8 mouse cellular contexts compared by ENCODE assay signal in the genomic region with DNA sequence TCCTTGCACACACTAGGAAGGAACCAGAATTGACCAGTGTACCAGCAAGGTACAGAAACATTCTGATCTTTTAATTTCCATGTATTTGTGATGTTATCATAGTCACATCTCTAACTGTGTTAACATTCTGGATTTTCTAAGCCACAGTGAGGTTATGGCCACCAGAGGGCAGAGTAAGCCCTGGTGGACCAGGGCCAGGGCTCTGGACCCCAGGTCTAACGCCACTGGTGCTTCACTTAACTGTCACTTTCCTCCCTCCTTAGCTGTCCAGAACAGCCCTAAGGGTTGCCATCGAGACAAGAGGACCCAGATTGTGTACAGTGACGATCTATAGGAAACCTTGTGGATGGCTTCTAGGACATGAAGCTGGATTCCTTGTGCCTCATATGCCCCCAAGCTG. TPM values are rescaled to one million over a fixed set of nuclear protein-coding genes. Genes with fewer than 3 reads are reported as not detected.
DNase-seq lines count a peak whose midpoint lies in the region; ATAC-seq and TF ChIP-seq lines count a peak whose summit lies in the region.

No protein-coding gene starts in this region.

- no peak overlapping the region for H3K4me3 ChIP-seq in left cerebral cortex, adult 2 months
- no peak overlapping the region for H3K4me3 ChIP-seq in G1E (ENCODE audit: low read depth, low read length)
- H3K4me3 ChIP-seq in liver, embryonic 13.5 days (replicated peaks) = no peak overlapping the region

- no peaks in the 10 kb centered on the region for H3K9me3 ChIP-seq in G1E (replicated peaks)
- H3K9me3 ChIP-seq in liver, embryonic 13.5 days (replicated peaks) = no peaks in the 10 kb centered on the region

- no peak for ATAC-seq in G1E (ENCODE audit: extremely low read depth, insufficient number of reproducible peaks, low FRiP score, poor library complexity, severe bottlenecking)
- ATAC-seq in liver, embryonic 13.5 days (ENCODE audit: low read depth) = 0 out of 2 replicates have a peak, but pooled peaks have one; percentile 21
- ATAC-seq in activated CD4-positive, CD25-positive, alpha-beta regulatory T cell, adult 4 months = no peak

- H3K27me3 ChIP-seq in G1E (ENCODE audit: insufficient read depth, low read length) = peaks cover 7% of the 10 kb centered on the region
- H3K27me3 ChIP-seq in liver, embryonic 13.5 days = no peaks in the 10 kb centered on the region

- no peak overlapping the region for H3K27ac ChIP-seq in left cerebral cortex, adult 2 months
- no peak overlapping the region; the same call in 1 of the 2 replicates for H3K27ac ChIP-seq in liver, embryonic 13.5 days

- intact Hi-C loops in left cerebral cortex, adult 2 months (cut with DNase I) = loop anchor here (2.0 to 5.0 kb wide), 2 partner anchors 37 to 126 kb away; a partner anchor contains a TSS
- intact Hi-C loops in left cerebral cortex, postnatal 36 days (cut with DNase I) = loop anchor here (5.0 kb wide), 1 partner anchor 56 kb away; a partner anchor contains a TSS
- intact Hi-C loops in heart, postnatal 14 days (cut with DNase I) = loop anchor here (1.0 to 10.0 kb wide), 2 partner anchors 56 to 89 kb away; no protein-coding TSS in a partner anchor

- H3K4me2 ChIP-seq in liver, embryonic 13.5 days = no peak overlapping the region

- peak; percentile 84 for TF ChIP-seq CTCF in left cerebral cortex, adult 2 months (IDR thresholded peaks at IDR 0.05)
- peak; percentile 60; the same call in 1 of the 2 replicates for TF ChIP-seq CTCF in G1E (IDR thresholded peaks at IDR 0.05; ENCODE audit: low read depth, low read length)

- peaks cover 73% of the 10 kb centered on the region for H3K36me3 ChIP-seq in G1E (replicated peaks)
- peaks cover 65% of the 10 kb centered on the region for H3K36me3 ChIP-seq in liver, embryonic 13.5 days

- 51% methylated on average over 3 of the region's 3 CpGs for WGBS in liver, embryonic 13.5 days (ENCODE audit: insufficient replicate concordance)

- no peak for DNase-seq in left cerebral cortex, adult 2 months (ENCODE audit: extremely low spot score in 1 of 2, low spot score in 2 of 2)
- DNase-seq in left cerebral cortex, postnatal 36 days (ENCODE audit: low spot score in 2 of 2) = no peak
- no peak for DNase-seq in G1E (ENCODE audit: low spot score)
- peak; percentile 61 to 71 for DNase-seq in adrenal gland, postnatal 36 days
- peak; percentile 61 to 77 for DNase-seq in heart, postnatal 14 days
- no peak for DNase-seq in liver, embryonic 13.5 days
- DNase-seq in retina, postnatal 7 days (ENCODE audit: low read depth, low spot score) = peak; percentile 28

- H3K9ac ChIP-seq in liver, embryonic 13.5 days = no peak overlapping the region

- peaks cover 39% of the 10 kb centered on the region for H3K4me1 ChIP-seq in G1E (ENCODE audit: insufficient read depth, low read depth, low read length)
- peaks cover 61% of the 10 kb centered on the region for H3K4me1 ChIP-seq in liver, embryonic 13.5 days (replicated peaks)

RNA-seq across cellular contexts. Expression of a gene that starts 5.6 kb away (rescaled TPM):
- total RNA-seq in left cerebral cortex, adult 2 months (2021) = 10 to 100 TPM; 35.3 to 40.3 TPM
- 10 to 100 TPM; 35.5 to 36.6 TPM for total RNA-seq in left cerebral cortex, postnatal 36 days (2021)
- total RNA-seq in G1E (2014; fragmentation: Nextera tagmentation) (66.0 and 86.9 TPM in 2 replicates), G1E (2017) (36.9 and 40.4 TPM in 2 replicates)
- polyA plus RNA-seq in G1E (2012) = 278 and 284 TPM in 2 replicates
- 10 to 100 TPM; 52.6 to 53.4 TPM for total RNA-seq in adrenal gland, postnatal 36 days (2021)
- 10 to 100 TPM; 13.1 to 15.5 TPM for total RNA-seq in heart, postnatal 14 days (2021)
- polyA plus RNA-seq in liver, embryonic 13.5 days (2015; fragmentation: Nextera tagmentation; extraction: Ambion mirVana) = 60.1 and 65.1 TPM in 2 replicates
- 10 to 100 TPM; 45.4 to 53.4 TPM for polyA plus RNA-seq in activated CD4-positive, CD25-positive, alpha-beta regulatory T cell, adult 4 months (2017; shearing (Covaris generic))

RNA-seq across cellular contexts. Expression of a gene that starts 5.8 kb away (rescaled TPM):
- total RNA-seq in left cerebral cortex, adult 2 months (2021) = 10 to 100 TPM; 70.1 to 70.4 TPM
- total RNA-seq in left cerebral cortex, postnatal 36 days (2021) = 10 to 100 TPM; 58.5 to 72.2 TPM
- total RNA-seq in G1E (2014; fragmentation: Nextera tagmentation) = 25.8 and 37.9 TPM in 2 replicates
- 43.6 and 45.3 TPM in 2 replicates for total RNA-seq in G1E (2017)
- polyA plus RNA-seq in G1E (2012) = 48.8 and 54.7 TPM in 2 replicates
- 10 to 100 TPM; 59.5 to 59.9 TPM for total RNA-seq in adrenal gland, postnatal 36 days (2021)
- total RNA-seq in heart, postnatal 14 days (2021) = 10 to 100 TPM; 25.0 to 25.4 TPM
- polyA plus RNA-seq in liver, embryonic 13.5 days (2015; fragmentation: Nextera tagmentation; extraction: Ambion mirVana) = 24.0 and 26.1 TPM in 2 replicates
- 10 to 100 TPM; 26.0 to 38.5 TPM for polyA plus RNA-seq in activated CD4-positive, CD25-positive, alpha-beta regulatory T cell, adult 4 months (2017; shearing (Covaris generic))

RNA-seq across cellular contexts. Expression of a gene that starts 6.5 kb away (rescaled TPM):
- under 1 TPM in 1 of 2 experiments, not detected in 1; 0.14 TPM for total RNA-seq in left cerebral cortex, adult 2 months (2021)
- under 1 TPM in 1 of 2 experiments, not detected in 1; 0.63 TPM for total RNA-seq in left cerebral cortex, postnatal 36 days (2021)
- total RNA-seq in G1E (2014; fragmentation: Nextera tagmentation) (not detected in 2 replicates), G1E (2017) (not detected in 2 replicates)
- not detected in 2 replicates for polyA plus RNA-seq in G1E (2012)
- total RNA-seq in adrenal gland, postnatal 36 days (2021) = 10 to 100 TPM; 11.4 to 20.9 TPM
- total RNA-seq in heart, postnatal 14 days (2021) = 1 to 10 TPM; 6.3 to 7.8 TPM
- 118 and 133 TPM in 2 replicates for polyA plus RNA-seq in liver, embryonic 13.5 days (2015; fragmentation: Nextera tagmentation; extraction: Ambion mirVana)
- polyA plus RNA-seq in activated CD4-positive, CD25-positive, alpha-beta regulatory T cell, adult 4 months (2017; shearing (Covaris generic)) = under 1 TPM; 0.79 to 0.83 TPM

RNA-seq across cellular contexts. Expression of a gene that starts 19.0 kb away (rescaled TPM):
- 10 to 100 TPM; 33.6 to 41.4 TPM for total RNA-seq in left cerebral cortex, adult 2 months (2021)
- total RNA-seq in left cerebral cortex, postnatal 36 days (2021) = 10 to 100 TPM; 39.4 to 45.4 TPM
- 25.4 and 27.7 TPM in 2 replicates for total RNA-seq in G1E (2014; fragmentation: Nextera tagmentation)
- 18.2 and 22.7 TPM in 2 replicates for total RNA-seq in G1E (2017)
- 58.7 and 70.5 TPM in 2 replicates for polyA plus RNA-seq in G1E (2012)
- total RNA-seq in adrenal gland, postnatal 36 days (2021) = 10 to 100 TPM; 66.9 to 67.3 TPM
- 10 to 100 TPM; 17.5 to 18.2 TPM for total RNA-seq in heart, postnatal 14 days (2021)
- 28.6 and 30.9 TPM in 2 replicates for polyA plus RNA-seq in liver, embryonic 13.5 days (2015; fragmentation: Nextera tagmentation; extraction: Ambion mirVana)
- 10 to 100 TPM; 19.8 to 28.0 TPM for polyA plus RNA-seq in activated CD4-positive, CD25-positive, alpha-beta regulatory T cell, adult 4 months (2017; shearing (Covaris generic))

RNA-seq across cellular contexts. Expression of a gene that starts 19.1 kb away (rescaled TPM):
- total RNA-seq in left cerebral cortex, adult 2 months (2021) = 10 to 100 TPM; 54.8 to 61.5 TPM
- 10 to 100 TPM; 50.2 to 58.6 TPM for total RNA-seq in left cerebral cortex, postnatal 36 days (2021)
- total RNA-seq in G1E (2014; fragmentation: Nextera tagmentation) (16.6 and 33.4 TPM in 2 replicates), G1E (2017) (19.6 and 23.1 TPM in 2 replicates)
- polyA plus RNA-seq in G1E (2012) = 47.6 and 50.2 TPM in 2 replicates
- 10 to 100 TPM; 35.8 to 57.5 TPM for total RNA-seq in adrenal gland, postnatal 36 days (2021)
- 10 to 100 TPM; 10.7 to 13.5 TPM for total RNA-seq in heart, postnatal 14 days (2021)
- 19.9 and 20.2 TPM in 2 replicates for polyA plus RNA-seq in liver, embryonic 13.5 days (2015; fragmentation: Nextera tagmentation; extraction: Ambion mirVana)
- 10 to 100 TPM; 37.3 to 51.6 TPM for polyA plus RNA-seq in activated CD4-positive, CD25-positive, alpha-beta regulatory T cell, adult 4 months (2017; shearing (Covaris generic))

Comparison
In these comparisons a context has a peak if more than half of its experiments do, and no peak if none do; other contexts are left out.
1. DNase-seq: peak in adrenal gland, postnatal 36 days (2 of 2), heart, postnatal 14 days (2 of 2) and retina, postnatal 7 days (single experiment); none in left cerebral cortex, adult 2 months (0 of 2), left cerebral cortex, postnatal 36 days (0 of 2), G1E (single experiment) and liver, embryonic 13.5 days (single experiment).
2. RNA of a gene that starts 6.5 kb away (total RNA-seq): 11.4 to 20.9 TPM in adrenal gland, postnatal 36 days and 6.3 to 7.8 TPM in heart, postnatal 14 days; 0.63 TPM in left cerebral cortex, postnatal 36 days, 0.14 TPM in left cerebral cortex, adult 2 months and not detected in G1E; every median in the first group is over 4 times any median in the second.